Mouse (Mus musculus): ENCODE measurements around the gene Adgre5.

DNA sequence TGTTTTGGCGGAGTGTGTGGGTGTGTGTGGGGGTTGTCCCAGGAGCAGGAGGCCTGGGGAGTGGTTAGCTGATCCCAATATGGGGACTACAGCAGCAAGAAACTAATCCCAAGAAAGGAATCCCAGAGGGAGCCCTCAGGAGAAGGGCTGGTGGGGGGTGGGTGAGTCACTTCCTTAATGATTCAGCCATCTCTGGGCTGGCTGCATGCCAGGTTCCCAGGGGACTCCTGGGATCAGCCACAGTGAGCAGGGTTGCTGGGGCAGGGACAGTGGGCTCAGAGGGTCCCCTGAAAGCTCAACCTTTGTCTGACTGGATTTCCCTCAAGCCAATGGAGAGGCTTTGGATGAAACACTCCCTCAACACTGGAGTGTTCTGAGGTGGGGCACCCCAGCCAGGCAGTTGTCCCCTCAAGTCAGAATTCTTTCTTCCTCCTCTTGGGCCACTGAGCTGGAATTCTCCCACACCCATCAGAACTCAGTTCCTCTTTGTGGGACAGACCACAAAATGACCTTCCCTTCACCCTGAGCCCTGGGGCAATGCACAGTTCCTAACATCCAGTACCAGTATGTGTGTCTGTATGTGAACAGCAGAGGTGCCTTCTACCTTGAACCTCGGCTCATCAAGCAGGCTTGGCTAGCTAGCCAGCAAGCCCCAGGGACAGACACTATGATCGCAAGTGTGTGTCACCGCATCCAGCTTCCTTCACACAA, 3.1 kb downstream of the Adgre5 start:
- TF ChIP-seq CTCF (IDR thresholded peaks at IDR 0.05; ENCODE audit: control insufficient read depth, insufficient read depth, insufficient read length) (no peak), CEBPB (IDR thresholded peaks at IDR 0.05; ENCODE audit: low read depth) (no peak), USF1 (IDR thresholded peaks at IDR 0.05; ENCODE audit: low read depth) (no peak), FOSL1 (IDR thresholded peaks at IDR 0.05; ENCODE audit: insufficient read depth, low read length, poor library complexity, severe bottlenecking) (peak; percentile 87)

All from C2C12 (cell line).